Mouse (Mus musculus): Measurements from ENCODE around the gene Ypel1. TPM values are rescaled to one million over a fixed set of nuclear protein-coding genes. Genes with fewer than 3 reads are reported as not detected.

Gene Ypel1
- total RNA-seq, 2 experiments from 2014 or later = 2.8 to 6.6 TPM

DNA sequence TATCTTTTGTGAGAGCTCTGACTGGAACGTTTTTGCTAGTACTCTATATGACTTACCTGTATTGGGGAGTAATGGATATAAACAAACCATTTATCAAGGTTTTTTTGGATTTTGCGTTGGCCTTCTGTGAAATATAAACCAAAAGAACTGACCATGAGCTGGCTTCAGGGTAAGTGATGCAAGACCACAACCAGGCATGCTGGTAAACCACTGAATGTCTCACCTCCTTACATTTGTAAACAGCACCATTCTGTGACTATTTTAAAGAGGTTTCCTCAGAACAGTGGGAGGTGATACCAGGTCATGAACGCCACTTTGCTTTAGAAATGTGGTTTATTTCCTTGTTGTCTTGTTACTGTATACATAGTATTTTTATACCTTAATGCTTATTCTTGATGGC lies 16.7 kb downstream of the Ypel1 start:
- DNase-seq (ENCODE audit: low spot score in 2 of 2) = no peak

DNA sequence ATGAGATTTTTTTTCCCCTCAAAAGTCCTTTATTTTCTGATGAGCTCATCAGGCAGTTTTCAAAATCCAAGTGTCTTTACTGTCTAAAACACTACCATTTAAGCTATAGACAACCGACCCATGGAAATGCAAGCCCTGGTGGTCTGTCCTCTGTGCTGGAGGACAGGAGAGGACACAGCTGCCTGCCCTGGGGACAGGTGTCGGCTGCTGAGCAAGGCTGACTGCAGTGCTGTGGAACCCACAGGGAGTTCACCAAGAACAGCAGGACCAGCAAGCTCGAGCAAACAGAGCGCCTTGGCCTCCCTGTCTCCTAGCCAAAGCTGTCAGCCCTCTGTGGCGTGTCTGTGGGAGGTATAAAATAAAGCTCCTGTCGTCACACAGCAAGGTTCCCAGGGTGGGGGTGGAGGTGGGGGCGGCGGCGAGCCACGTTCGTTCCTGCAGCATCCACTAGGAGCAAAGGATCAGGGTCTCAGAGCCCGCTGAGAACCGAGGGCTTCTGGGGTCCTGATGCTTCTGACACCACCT lies 17.2 kb downstream of the Ypel1 start:
- no peak for DNase-seq (ENCODE audit: low spot score in 2 of 2)

DNA sequence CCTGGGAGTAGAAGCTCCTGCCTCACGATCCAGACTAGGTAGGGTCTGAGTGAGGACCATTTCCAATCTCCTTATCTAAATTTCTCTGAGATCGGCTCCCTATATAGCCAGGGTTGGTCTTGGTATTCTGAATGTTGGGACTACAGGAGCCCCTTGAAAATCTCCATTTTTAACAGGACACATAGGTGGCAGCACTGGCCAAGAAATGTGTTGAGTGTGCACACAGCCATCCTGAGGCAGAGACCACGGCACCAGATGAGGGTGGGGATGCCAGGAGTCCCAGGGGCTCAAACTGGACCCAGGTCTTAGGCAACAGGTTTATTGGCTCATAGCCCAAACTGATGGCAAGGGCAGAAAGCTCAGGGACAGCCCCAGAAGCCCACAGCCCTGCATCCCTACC lies 18.9 kb downstream of the Ypel1 start:
- DNase-seq (ENCODE audit: low spot score in 2 of 2) = no peak

DNA sequence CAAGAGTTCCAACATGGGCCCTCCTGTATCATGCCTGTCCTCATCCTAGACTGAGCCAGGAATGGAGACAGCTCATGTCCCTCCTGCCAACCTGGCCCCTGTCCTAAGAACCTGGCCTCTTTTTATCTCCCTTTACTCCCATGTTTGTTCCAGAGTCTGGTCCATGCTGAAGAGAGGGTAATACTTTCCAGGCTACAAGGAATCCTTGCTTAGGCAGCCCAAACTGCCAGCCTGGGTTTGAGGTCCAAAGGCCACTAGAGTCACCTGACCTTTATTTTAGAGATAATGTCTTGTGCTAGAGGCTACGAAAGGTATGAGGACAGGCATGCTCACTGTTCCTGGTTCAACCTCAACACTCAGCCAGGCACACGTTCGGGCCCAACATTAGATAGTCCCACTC lies 27.4 kb downstream of the Ypel1 start:
- no peak for DNase-seq (ENCODE audit: low spot score in 2 of 2)

DNA sequence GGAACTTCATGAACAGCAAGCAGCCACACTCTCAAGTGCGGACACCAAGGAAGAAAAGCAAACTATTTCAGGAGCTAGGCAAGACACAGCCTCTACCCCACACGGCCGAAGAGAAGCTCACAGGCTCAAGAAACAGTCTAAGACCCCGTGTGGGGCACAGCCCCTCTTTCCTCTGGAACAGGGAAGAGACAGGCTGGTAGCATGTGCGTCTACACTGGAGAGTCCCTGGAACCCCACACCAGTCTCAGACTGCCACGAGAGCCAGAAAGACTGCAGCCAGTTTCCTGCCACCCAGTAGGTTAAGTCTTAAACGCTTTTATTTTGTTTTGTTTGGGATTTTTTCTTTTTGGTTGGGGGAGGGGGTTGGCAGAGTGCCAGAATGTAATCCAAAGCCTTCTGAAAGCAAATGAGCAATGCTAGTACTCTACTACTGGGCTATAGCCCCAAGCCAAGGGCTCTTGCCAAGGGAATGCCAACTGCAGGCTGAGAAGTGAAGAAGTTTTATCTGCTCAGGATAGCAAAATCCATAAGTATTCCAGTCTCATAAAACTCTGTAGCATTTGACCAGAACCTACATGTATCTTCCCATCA lies 33.2 kb downstream of the Ypel1 start:
- no peak for DNase-seq (ENCODE audit: low spot score in 2 of 2)

DNA sequence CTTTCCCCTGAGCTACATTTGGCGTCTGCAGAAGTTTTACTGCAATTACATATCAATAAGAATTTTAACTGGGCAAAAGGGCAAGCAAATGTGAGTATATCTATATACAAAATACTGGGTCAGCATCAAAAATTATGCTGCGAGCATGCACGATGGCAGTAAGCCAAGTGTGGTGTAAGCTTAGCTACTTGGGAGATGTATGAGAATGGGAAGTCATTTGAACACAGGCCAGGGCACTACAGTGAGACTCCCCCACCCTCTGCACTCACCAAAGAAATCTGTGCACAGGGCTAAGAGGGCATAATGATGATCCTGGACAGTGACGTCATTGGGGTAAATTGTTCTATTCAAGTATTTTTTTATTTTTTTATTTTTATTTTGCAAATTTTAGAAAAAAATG lies 35.1 kb downstream of the Ypel1 start:
- no peak for DNase-seq (ENCODE audit: low spot score in 2 of 2)

DNA sequence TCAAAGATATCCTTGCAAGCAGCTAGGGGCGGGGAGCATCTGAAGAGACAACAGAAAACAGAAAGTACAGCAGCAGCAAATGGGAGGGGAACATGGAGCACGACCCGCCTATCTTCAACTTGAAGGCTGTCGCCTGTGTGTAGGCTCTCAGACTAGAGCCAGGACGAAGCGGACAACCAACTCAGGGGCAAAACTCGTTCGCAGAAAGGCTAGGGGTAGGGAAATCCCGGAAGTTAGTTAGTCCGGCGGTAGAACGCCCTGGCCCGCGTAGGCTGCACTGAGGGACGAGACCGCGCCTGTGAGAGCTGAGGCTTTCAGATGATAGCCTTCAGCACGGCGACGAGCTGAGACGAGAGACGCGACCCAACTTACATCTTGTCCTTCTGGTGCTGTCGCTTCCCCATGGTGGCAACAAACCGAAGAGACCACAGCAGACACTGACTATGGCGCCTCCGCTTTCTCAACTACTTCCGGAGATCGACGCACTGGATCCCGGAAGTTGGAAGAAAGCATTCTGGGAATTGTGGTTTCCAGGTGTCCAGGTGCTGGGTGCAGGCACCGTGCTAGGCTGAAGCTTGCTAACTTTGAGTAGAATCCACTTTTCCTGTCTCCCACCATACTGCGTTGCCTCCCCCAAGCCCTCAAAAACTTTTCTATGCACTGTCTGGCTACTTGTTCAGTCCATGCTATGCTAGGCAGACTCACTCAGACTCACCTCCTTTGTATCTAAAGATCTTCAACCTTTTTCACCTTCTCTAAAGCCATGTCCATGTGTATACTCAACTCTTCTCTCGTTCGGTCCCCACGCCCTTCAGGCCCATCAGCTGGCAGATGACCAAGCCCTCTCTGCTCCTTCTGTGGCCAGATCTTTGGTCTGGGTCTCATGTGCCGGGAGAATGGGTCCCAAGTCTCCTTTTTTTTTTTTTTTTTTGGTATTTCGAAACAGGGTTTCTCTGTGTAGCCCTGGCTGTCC lies 41.6 kb downstream of the Ypel1 start, which contains the start of gene Ppil2:
Gene Ppil2 (minus strand): TSS at position 487 of the 973 bp plus-strand sequence.
- peak; percentile 53 for DNase-seq (ENCODE audit: low spot score in 2 of 2)

DNA sequence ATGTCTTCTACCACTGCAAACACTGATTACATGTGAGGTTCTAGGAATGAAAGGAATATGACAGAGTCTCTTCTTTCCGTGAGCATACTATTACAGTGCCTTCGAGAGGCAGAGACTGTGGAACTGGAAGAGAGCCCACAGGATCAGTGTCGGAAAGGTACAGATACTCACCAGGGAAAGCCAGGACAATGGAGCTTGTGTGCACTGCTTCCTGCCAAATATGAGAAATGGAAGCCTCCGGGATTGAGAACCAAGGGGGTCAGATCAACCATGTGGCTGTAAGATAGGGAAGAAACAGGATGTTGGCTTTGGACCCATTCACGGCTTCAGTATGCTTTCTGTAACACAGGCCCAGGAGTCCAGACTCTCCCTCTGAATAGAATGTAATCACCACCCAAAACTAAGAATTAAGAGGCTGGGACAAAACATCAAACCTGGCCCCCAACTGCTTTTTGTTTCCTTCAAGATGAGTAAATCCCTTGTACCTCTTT lies 47.9 kb downstream of the Ypel1 start:
- no peak for DNase-seq (ENCODE audit: low spot score in 2 of 2)

DNA sequence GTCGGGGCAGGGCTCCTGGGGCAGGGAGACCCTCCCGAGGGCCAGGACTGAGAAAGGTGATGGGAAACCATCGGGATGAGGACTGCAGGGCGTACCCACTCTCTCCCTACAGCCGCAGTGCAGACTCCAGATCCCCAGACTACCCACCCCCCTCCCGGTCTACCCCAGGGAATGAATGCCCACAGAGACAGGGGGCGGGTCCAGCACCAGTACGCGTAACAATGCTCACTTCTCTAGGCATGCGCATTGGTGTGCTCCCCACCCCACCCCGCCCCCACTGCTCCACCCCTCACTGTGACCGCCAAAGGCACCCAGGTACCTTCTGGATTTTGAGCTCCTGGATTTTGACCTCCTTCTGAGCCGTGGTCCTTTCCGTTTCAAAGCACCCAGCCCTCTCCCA lies 52.1 kb downstream of the Ypel1 start:
- no peak for DNase-seq (ENCODE audit: low spot score in 2 of 2)

DNA sequence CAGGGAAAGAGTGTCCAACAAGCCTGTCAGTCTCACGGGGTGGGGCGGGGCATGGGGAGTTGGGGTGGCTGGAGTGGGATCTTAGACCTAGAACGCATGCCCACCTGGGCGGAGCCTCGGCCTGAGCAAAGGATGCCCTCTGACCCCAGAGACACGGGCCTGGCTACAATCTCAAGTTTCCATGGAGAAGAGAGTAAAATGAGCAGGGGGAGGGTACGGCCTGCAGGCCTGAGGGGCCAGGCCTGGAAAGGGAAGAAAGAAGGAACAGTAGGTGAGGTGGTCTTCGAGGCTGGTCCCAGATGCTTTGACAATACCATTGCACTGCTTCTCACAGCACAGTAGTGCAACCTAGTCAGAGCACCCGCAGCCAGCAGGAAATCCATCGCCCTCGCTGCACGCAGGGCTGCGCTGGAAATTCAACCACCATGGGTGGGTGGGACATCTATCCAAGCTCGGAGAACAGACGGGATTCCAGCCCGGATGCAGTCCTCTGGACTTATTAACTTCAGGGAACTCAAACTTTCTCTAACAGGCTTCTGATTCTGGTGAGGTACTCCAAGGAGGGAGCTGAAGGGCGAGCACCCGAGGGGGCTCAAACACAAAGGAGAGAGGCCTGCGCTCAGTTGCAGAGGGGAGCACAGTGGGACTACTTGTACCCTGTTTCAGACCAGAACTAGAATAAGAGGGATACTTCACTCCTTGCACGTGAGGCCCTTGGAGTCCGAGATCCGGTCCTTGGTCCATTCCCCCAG lies 54.8 kb downstream of the Ypel1 start:
- no peak for DNase-seq (ENCODE audit: low spot score in 2 of 2)

DNA sequence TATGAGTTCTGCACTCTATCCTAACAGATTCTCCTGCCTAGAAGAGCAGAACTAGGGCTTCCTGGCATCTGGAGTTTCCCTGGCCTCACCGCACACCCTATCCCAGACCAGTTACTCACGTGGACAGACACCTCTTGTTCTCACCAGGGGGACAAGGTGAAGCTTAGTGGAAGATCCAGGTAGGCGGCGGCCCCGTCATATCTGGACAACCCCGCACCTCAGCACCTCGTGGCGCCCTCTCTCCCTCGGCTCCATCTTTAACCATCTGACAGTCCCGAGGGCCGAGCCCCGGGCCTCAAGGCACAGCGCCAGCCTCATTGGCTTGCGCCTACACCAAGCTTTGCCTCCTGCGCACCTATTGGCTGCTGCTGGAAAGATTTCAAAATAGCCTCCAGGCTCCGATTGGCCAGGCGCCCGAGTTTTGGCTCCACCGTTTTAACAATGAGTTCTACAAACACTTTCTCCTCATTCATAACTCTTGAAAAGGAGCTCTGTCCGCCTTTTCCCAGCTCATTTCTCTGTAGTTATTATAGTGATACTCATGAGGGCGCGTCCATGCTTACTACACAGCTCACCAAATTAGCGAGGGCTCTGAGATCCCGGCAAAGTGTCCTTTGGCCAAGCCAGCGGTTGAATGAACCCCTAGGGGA lies 55.5 kb downstream of the Ypel1 start, which contains the start of gene 2610318N02Rik:
Gene 2610318N02Rik (minus strand): TSS at position 297 of the 650 bp plus-strand sequence.
- DNase-seq (ENCODE audit: low spot score in 2 of 2) = peak; percentile 62 to 67

DNA sequence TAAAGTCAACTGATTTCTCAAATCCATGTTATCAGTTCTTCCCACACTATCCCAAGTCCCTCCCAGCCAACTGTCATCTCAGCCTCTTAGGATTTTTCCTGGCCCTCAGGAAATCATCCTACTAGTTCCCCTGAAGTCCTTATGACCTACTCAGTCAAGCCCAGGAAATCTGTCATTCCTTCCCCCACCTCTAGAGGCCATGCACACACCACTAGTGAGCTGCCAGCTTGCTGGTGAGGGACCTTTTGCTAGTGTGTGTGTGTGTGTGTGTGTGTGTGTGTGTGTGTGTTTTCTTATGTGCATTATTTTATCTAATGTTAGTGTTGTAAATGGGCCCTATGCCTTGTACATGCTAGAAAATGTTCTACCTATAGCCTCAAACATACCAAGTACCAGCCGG lies 57.8 kb downstream of the Ypel1 start:
- no peak for DNase-seq (ENCODE audit: low spot score in 2 of 2)

DNA sequence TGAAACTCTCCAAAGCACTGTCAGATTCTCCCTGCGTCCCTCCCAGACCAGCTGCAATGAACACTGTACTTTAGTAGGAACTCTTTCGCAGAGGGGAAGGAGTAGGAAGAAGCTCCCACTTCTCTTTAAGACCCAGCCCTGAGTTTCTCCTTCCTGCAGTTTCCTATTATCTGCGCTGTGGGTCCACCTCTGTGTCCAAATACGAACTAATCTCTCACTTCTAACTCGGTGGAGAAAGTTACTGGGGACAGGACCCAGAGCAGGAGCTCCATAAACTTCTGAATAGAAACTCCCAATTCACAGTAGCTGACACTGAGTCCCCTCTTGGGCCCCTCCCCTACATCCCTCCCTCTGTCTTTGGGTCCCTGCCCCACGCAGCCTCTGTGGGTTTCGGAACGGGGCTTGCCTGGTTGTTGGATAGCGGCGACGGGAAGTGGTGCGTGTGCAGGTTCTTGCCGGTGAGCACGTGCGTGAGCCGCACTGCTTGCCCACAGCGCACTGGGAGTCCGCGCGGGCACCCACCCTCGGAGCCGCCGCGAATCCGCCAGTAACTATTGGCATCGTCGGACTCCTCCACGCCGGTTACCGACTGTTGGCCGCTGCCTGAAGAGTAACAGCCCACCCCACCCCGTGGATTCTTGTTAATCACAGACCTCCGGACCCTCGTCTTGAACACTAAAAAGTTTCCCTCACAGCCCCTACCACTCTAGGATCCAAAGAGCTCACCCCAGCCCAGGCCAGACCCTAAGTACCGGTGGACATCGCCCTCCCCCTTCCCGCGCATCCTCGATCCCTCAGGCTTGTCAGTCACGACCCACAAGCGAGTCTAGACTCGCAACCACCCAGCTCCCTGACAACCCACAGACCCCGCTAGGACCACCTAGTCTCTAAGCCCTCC lies 61.9 kb downstream of the Ypel1 start:
- peak in 1 of 2 experiments; percentile 32 for DNase-seq (ENCODE audit: low spot score in 2 of 2)

DNA sequence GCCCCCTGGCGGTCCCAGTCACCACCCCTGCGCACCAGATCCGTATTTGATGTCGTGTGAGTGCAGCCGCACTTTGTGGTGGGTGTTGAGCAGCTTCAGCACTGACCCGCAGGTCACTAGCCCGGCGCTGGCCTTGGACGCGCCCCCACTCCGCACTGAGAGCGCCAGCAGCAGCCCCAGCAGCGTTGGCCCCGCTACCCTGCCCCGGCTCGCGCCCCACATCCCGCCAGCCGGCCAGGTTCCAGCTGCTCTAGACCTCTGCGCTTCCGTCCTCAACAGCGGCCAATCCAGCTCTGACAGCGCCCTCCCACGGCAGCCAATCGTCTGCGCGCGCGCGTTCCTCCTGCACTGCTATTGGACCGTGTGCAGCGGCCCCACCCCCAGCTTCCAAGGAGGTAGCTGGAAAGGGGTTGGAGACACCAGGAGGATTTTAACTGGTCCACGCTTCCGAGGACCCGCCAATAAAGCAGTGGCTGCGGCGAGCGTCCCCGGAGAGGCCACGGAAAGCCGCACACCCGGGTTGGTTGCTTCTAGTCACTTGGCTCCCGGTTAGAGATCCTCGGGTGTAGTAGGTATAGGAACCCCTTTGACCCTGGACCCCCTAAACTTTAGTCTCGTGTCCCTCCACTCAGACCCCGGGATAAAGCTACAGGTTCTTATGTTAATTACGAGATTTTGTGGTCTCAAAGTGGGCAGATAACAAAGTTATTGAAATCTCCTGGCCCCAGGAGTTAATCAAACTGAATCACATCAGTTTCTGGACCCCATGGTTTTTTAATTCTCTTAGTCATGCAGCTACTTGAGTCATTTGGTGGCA lies 62.8 kb downstream of the Ypel1 start, which contains the start of gene Sdf2l1:
Gene Sdf2l1 (minus strand): TSS at position 295 of the 817 bp plus-strand sequence.
- peak; percentile 94 to 95 for DNase-seq (ENCODE audit: low spot score in 2 of 2)

DNA sequence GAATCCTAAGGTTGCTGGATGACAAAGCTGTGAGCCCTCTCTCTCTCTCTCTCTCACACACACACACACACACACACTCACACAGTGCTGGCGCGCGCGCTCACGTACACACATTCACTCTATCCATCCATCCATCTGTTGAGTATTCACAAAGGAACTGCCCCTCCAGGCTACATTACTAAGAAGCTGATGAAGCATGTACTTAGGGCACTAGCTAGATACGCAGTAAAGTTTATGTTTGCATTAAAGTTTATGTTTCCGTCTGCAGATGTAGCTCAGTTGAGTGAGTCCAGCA lies 63.4 kb downstream of the Ypel1 start:
- DNase-seq (ENCODE audit: low spot score in 2 of 2) = no peak

Data from adrenal gland, adult 18-20 months (tissue).